In genomic region chr13:37779251-37779667, GRCm38 (mm10) we compare ENCODE assay signal across 8 mouse cellular contexts. TPM values are rescaled to one million over a fixed set of nuclear protein-coding genes. Genes with fewer than 3 reads are reported as not detected.
DNase-seq lines count a peak whose midpoint lies in the region; ATAC-seq and TF ChIP-seq lines count a peak whose summit lies in the region.

No protein-coding gene starts in this region.

- H3K36me3 ChIP-seq in erythroblast, embryonic 14.5 days (ENCODE audit: control insufficient read depth): no peaks in the 10 kb centered on the region
- no peaks in the 10 kb centered on the region for H3K36me3 ChIP-seq in ES-Bruce4 (ENCODE audit: control insufficient read depth, insufficient read depth, low read length, poor library complexity, severe bottlenecking)
- no peaks in the 10 kb centered on the region for H3K36me3 ChIP-seq in limb, embryonic 14.5 days (ENCODE audit: control insufficient read depth, insufficient read depth, low read length)
- no peaks in the 10 kb centered on the region for H3K36me3 ChIP-seq in midbrain, embryonic 13.5 days

- H3K27ac ChIP-seq in ES-Bruce4 (ENCODE audit: insufficient read depth, low read length): no peak overlapping the region
- no peak overlapping the region for H3K27ac ChIP-seq in limb, embryonic 14.5 days (replicated peaks; ENCODE audit: low read depth, low read length)
- H3K27ac ChIP-seq in midbrain, embryonic 13.5 days: no peak overlapping the region

- no peak for TF ChIP-seq CTCF in ES-Bruce4 (IDR thresholded peaks at IDR 0.05; ENCODE audit: low read depth, low read length)

- ATAC-seq in erythroblast, adult 5-6 weeks (replicated peaks; ENCODE audit: low FRiP score, poor library complexity, severe bottlenecking): no peak
- ATAC-seq in granulocyte monocyte progenitor cell, adult 5-6 weeks (replicated peaks; ENCODE audit: poor library complexity, severe bottlenecking): peak; percentile 39
- no peak; the same call in 1 of the 2 replicates for ATAC-seq in limb, embryonic 14.5 days (ENCODE audit: low FRiP score, low read depth)
- ATAC-seq in midbrain, embryonic 13.5 days: no peak

- no peak for TF ChIP-seq POLR2A in ES-Bruce4 (IDR thresholded peaks at IDR 0.05; ENCODE audit: insufficient read depth, low read length)
- no peak for TF ChIP-seq POLR2A in limb, embryonic 14.5 days (IDR thresholded peaks at IDR 0.05; ENCODE audit: borderline replicate concordance, extremely low read depth, insufficient read depth, insufficient read length)

- H3K4me3 ChIP-seq in erythroblast, embryonic 14.5 days (replicated peaks): peak overlapping the region; percentile 61
- H3K4me3 ChIP-seq in ES-Bruce4 (ENCODE audit: low read depth, low read length): peak overlapping the region; percentile 83
- H3K4me3 ChIP-seq in limb, embryonic 14.5 days (replicated peaks; ENCODE audit: low read length): peak overlapping the region; percentile 63
- H3K4me3 ChIP-seq in midbrain, embryonic 13.5 days (replicated peaks): peak overlapping the region; percentile 57

- peaks cover 29% of the 10 kb centered on the region for H3K27me3 ChIP-seq in erythroblast, embryonic 14.5 days (ENCODE audit: control insufficient read depth)
- peaks cover 2% of the 10 kb centered on the region for H3K27me3 ChIP-seq in ES-Bruce4 (ENCODE audit: control insufficient read depth, insufficient read depth, low read length, poor library complexity, severe bottlenecking)
- no peaks in the 10 kb centered on the region; the same call in 1 of the 2 replicates for H3K27me3 ChIP-seq in limb, embryonic 14.5 days (ENCODE audit: control insufficient read depth, insufficient read depth, low read length)
- H3K27me3 ChIP-seq in midbrain, embryonic 13.5 days: peaks cover 49% of the 10 kb centered on the region

- peak overlapping the region; percentile 100 for H3K4me2 ChIP-seq in limb, embryonic 14.5 days (replicated peaks; ENCODE audit: low read depth, low read length, severe bottlenecking)
- H3K4me2 ChIP-seq in midbrain, embryonic 13.5 days (replicated peaks): peak overlapping the region; percentile 100

- DNase-seq in limb, embryonic 14.5 days (ENCODE audit: low spot score): no peak
- peak; percentile 47 to 57 for DNase-seq in thymus, postnatal 36 days
- DNase-seq in adrenal gland, postnatal 10 days: no peak

- H3K9me3 ChIP-seq in erythroblast, embryonic 14.5 days (ENCODE audit: control insufficient read depth, low read length): no peaks in the 10 kb centered on the region
- no peaks in the 10 kb centered on the region for H3K9me3 ChIP-seq in ES-Bruce4 (replicated peaks; ENCODE audit: control insufficient read depth, insufficient read depth, low read length, poor library complexity, severe bottlenecking)
- no peaks in the 10 kb centered on the region for H3K9me3 ChIP-seq in limb, embryonic 14.5 days (ENCODE audit: control insufficient read depth, low read length)
- no peaks in the 10 kb centered on the region for H3K9me3 ChIP-seq in midbrain, embryonic 13.5 days

- 3% methylated on average over 9 of the region's 9 CpGs for WGBS in limb, embryonic 14.5 days
- WGBS in midbrain, embryonic 13.5 days: 3% methylated on average over 9 of the region's 9 CpGs

- peaks cover 22% of the 10 kb centered on the region for H3K4me1 ChIP-seq in erythroblast, embryonic 14.5 days (ENCODE audit: control insufficient read depth)
- H3K4me1 ChIP-seq in ES-Bruce4 (ENCODE audit: control insufficient read depth, insufficient read depth, low read length): no peaks in the 10 kb centered on the region
- peaks cover 9% of the 10 kb centered on the region; the same call in 1 of the 2 replicates for H3K4me1 ChIP-seq in limb, embryonic 14.5 days (ENCODE audit: control insufficient read depth, insufficient read depth, low read length)
- peaks cover 19% of the 10 kb centered on the region for H3K4me1 ChIP-seq in midbrain, embryonic 13.5 days (replicated peaks)

- TF ChIP-seq EP300 in ES-Bruce4 (IDR thresholded peaks at IDR 0.05; ENCODE audit: insufficient read depth, low read depth, low read length): no peak

- no peak overlapping the region for H3K9ac ChIP-seq in ES-Bruce4 (ENCODE audit: low read depth, poor library complexity, severe bottlenecking)
- no peak overlapping the region for H3K9ac ChIP-seq in limb, embryonic 14.5 days (ENCODE audit: low read depth, low read length, severe bottlenecking)
- H3K9ac ChIP-seq in midbrain, embryonic 13.5 days (replicated peaks): peak overlapping the region; percentile 46

RNA-seq across cellular contexts. Expression of gene Rreb1, which starts 1.1 kb away (rescaled TPM):
- polyA plus RNA-seq in erythroblast, embryonic 14.5 days (2012): 0.46 and 0.60 TPM in 2 replicates
- total RNA-seq in erythroblast, adult 5-6 weeks (2015; ENCODE audit: low replicate concordance): 9.2 and 11.7 TPM in 2 replicates
- total RNA-seq in erythroblast, adult 5-6 weeks (2017; ENCODE audit: low replicate concordance): 2.4 and 8.2 TPM in 2 replicates
- polyA plus RNA-seq in ES-Bruce4 (2011; ENCODE audit: insufficient read depth, insufficient read length, low read depth, missing spikeins): 25.9 and 31.5 TPM in 2 replicates
- total RNA-seq in granulocyte monocyte progenitor cell, adult 5-6 weeks (2014; fragmentation: Nextera tagmentation): 70.6 and 91.9 TPM in 2 replicates
- 25.2 and 30.9 TPM in 2 replicates for total RNA-seq in granulocyte monocyte progenitor cell, adult 5-6 weeks (2017)
- polyA plus RNA-seq in limb, embryonic 14.5 days (2012; rRNA removed): 21.4 and 22.4 TPM in 2 replicates
- 19.0 and 22.8 TPM in 2 replicates for polyA plus RNA-seq in limb, embryonic 14.5 days (2014; fragmentation: Nextera tagmentation; extraction: Ambion mirVana)
- polyA plus RNA-seq in midbrain, embryonic 13.5 days (2015; fragmentation: Nextera tagmentation; extraction: Ambion mirVana): 2.5 and 2.7 TPM in 2 replicates
- total RNA-seq in adrenal gland, postnatal 10 days (2021): 10 to 100 TPM; 57.4 to 74.8 TPM

Comparison
In these comparisons a context has a peak if more than half of its experiments do, and no peak if none do; other contexts are left out.
1. DNase-seq: peak in thymus, postnatal 36 days (2 of 2); none in limb, embryonic 14.5 days (single experiment) and adrenal gland, postnatal 10 days (single experiment).
2. Peak in every context shown above with its lines, with median percentiles within 50 percentile points of each other: H3K4me3 ChIP-seq.